In genomic region chr7:110629892-110630666, GRCm38 (mm10) we compare ENCODE assay signal across 8 mouse cellular contexts. TPM values are rescaled to one million over a fixed set of nuclear protein-coding genes. Genes with fewer than 3 reads are reported as not detected.
DNase-seq lines count a peak whose midpoint lies in the region; ATAC-seq and TF ChIP-seq lines count a peak whose summit lies in the region.

No protein-coding gene starts in this region.

- no peaks in the 10 kb centered on the region for H3K9me3 ChIP-seq in hindbrain, embryonic 15.5 days

- TF ChIP-seq CTCF in Patski (IDR thresholded peaks at IDR 0.05), result peak; percentile 93

- H3K36me3 ChIP-seq in hindbrain, embryonic 15.5 days, result no peaks in the 10 kb centered on the region

- in situ Hi-C loops in Patski (cut with MboI; ENCODE audit: low pct_unique_long_range_greater_than_20kb), result loop anchor here (5.0 kb wide), 3 partner anchors 83 to 343 kb away; no protein-coding TSS in a partner anchor

- 1% methylated on average over 34 of the region's 36 CpGs for WGBS in hindbrain, embryonic 15.5 days

- DNase-seq in Patski (ENCODE audit: low read depth, low spot score), result no peak
- DNase-seq in cerebellum, postnatal 10 days, result peak; percentile 91 to 93
- DNase-seq in frontal cortex, postnatal 36 days (ENCODE audit: low spot score in 2 of 2), result peak; percentile 84
- peak; percentile 80 to 82 for DNase-seq in left cerebral cortex, adult 18-20 months (ENCODE audit: low spot score in 2 of 2)
- peak; percentile 80 for DNase-seq in right cerebral cortex, adult 18-20 months
- DNase-seq in urinary bladder, postnatal 14 days (ENCODE audit: low spot score), result peak; percentile 84

- H3K27me3 ChIP-seq in Patski, result no peaks in the 10 kb centered on the region
- H3K27me3 ChIP-seq in hindbrain, embryonic 15.5 days, result peaks cover 48% of the 10 kb centered on the region

- POLR2A ChIA-PET in Patski (lab: Charles Lee), result interaction anchor here (0.5 to 0.9 kb wide), 3 partner anchors 9 to 343 kb away, joined by 3 to 5 read pairs (median 3); no protein-coding TSS in a partner anchor

- peaks cover 46% of the 10 kb centered on the region for H3K4me1 ChIP-seq in hindbrain, embryonic 15.5 days (replicated peaks)

- peak; percentile 78 for ATAC-seq in Patski
- peak; percentile 94 for ATAC-seq in hindbrain, embryonic 15.5 days (ENCODE audit: low FRiP score, low read depth)
- ATAC-seq in megakaryocyte, adult 5-6 weeks (ENCODE audit: poor library complexity, severe bottlenecking), result peak; percentile 77

- H3K4me3 ChIP-seq in hindbrain, embryonic 15.5 days, result peak overlapping the region; percentile 38

- peak overlapping the region; percentile 84 for H3K4me2 ChIP-seq in hindbrain, embryonic 15.5 days

- peak overlapping the region; percentile 28 for H3K9ac ChIP-seq in hindbrain, embryonic 15.5 days

- no peak overlapping the region for H3K27ac ChIP-seq in hindbrain, embryonic 15.5 days (replicated peaks)

- CTCF ChIA-PET in Patski (lab: Charles Lee), result interaction anchor here (0.6 to 5.7 kb wide), 12 partner anchors 9 to 360 kb away, joined by 3 to 35 read pairs (median 4); no protein-coding TSS in a partner anchor

RNA-seq across cellular contexts. Expression of gene Adm, which starts 2.6 kb away (rescaled TPM):
- polyA plus RNA-seq in Patski (2021), result not detected
- polyA plus RNA-seq in hindbrain, embryonic 15.5 days (2015; fragmentation: Nextera tagmentation; extraction: Ambion mirVana), result 4.0 TPM in 2 replicates
- 1 to 10 TPM; 2.6 to 3.3 TPM for total RNA-seq in left cerebral cortex, adult 18-20 months (2021)
- total RNA-seq in megakaryocyte, adult 5-6 weeks (2015), result 0.13 TPM in 1 of 2 replicates, not detected in the other
- not detected in 2 replicates for total RNA-seq in megakaryocyte, adult 5-6 weeks (2017)

RNA-seq across cellular contexts. Expression of gene Sbf2, which starts 15.4 kb away (rescaled TPM):
- polyA plus RNA-seq in Patski (2021), result 41.3 TPM
- 55.1 and 56.7 TPM in 2 replicates for polyA plus RNA-seq in hindbrain, embryonic 15.5 days (2015; fragmentation: Nextera tagmentation; extraction: Ambion mirVana)
- 10 to 100 TPM; 52.6 to 55.5 TPM for total RNA-seq in left cerebral cortex, adult 18-20 months (2021)
- 4.3 and 4.6 TPM in 2 replicates for total RNA-seq in megakaryocyte, adult 5-6 weeks (2015)
- 2.2 and 2.5 TPM in 2 replicates for total RNA-seq in megakaryocyte, adult 5-6 weeks (2017)

Comparison
In these comparisons a context has a peak if more than half of its experiments do, and no peak if none do; other contexts are left out.
1. RNA of gene Sbf2, which starts 15.4 kb away (total RNA-seq): 52.6 to 55.5 TPM in left cerebral cortex, adult 18-20 months; 2.2 to 4.6 TPM in megakaryocyte, adult 5-6 weeks; every median in the first group is over 4 times any median in the second.
2. Peak in every context shown above with its lines, with median percentiles within 50 percentile points of each other: ATAC-seq.